ENCODE assay signal across 10 mouse cellular contexts in genomic region chr3:121430289-121430936, GRCm38 (mm10). TPM values are rescaled to one million over a fixed set of nuclear protein-coding genes. Genes with fewer than 3 reads are reported as not detected.
DNase-seq lines count a peak whose midpoint lies in the region; ATAC-seq lines count a peak whose summit lies in the region.
"Had no signal": no experiment of that assay in that cellular context is flagged by ENCODE, and none has a peak within 500 bp of the region (broad histone marks: within the 10 kb centered on the region; RNA-seq: fewer than 3 reads in every experiment).

No protein-coding gene starts in this region.

- DNase-seq in liver, embryonic 13.5 days, result no peak
- no peak for DNase-seq in ovary, postnatal 14 days (ENCODE audit: low spot score)
- no peak for DNase-seq in T-cell, adult 2 months (ENCODE audit: low spot score)
- DNase-seq: cerebellum, adult 11 months; right cerebral cortex, postnatal 14 days; thymus, postnatal 36 days had no signal

- 52% methylated on average over 7 of the region's 7 CpGs for WGBS in liver, embryonic 13.5 days (ENCODE audit: insufficient replicate concordance)
- WGBS in liver, embryonic 12.5 days (ENCODE audit: insufficient replicate concordance), result 62% methylated on average over 7 of the region's 7 CpGs
- 49% methylated on average over 7 of the region's 7 CpGs for WGBS in embryonic facial prominence, embryonic 12.5 days
- WGBS in forebrain, embryonic 16.5 days, result 35% methylated on average over 7 of the region's 7 CpGs
- 14% methylated on average over 7 of the region's 7 CpGs for WGBS in midbrain, embryonic 16.5 days

- H3K4me2 ChIP-seq in liver, embryonic 13.5 days, result no peak overlapping the region
- H3K4me2 ChIP-seq in liver, embryonic 12.5 days, result no peak overlapping the region
- H3K4me2 ChIP-seq in embryonic facial prominence, embryonic 12.5 days (replicated peaks), result peak overlapping the region; percentile 84; the same call in 1 of the 2 replicates
- peak overlapping the region; percentile 5; the same call in 1 of the 2 replicates for H3K4me2 ChIP-seq in forebrain, embryonic 16.5 days (ENCODE audit: low read length)
- peak overlapping the region; percentile 87 for H3K4me2 ChIP-seq in midbrain, embryonic 16.5 days (ENCODE audit: low read length)

- H3K36me3 ChIP-seq in liver, embryonic 13.5 days, result no peaks in the 10 kb centered on the region
- H3K36me3 ChIP-seq in liver, embryonic 12.5 days, result no peaks in the 10 kb centered on the region
- H3K36me3 ChIP-seq in embryonic facial prominence, embryonic 12.5 days, result 0 out of 2 replicates have a peak, but pooled peaks cover 6% of the 10 kb centered on the region
- H3K36me3 ChIP-seq in forebrain, embryonic 16.5 days (ENCODE audit: control insufficient read depth, insufficient read depth), result no peaks in the 10 kb centered on the region
- no peaks in the 10 kb centered on the region for H3K36me3 ChIP-seq in midbrain, embryonic 16.5 days (ENCODE audit: control insufficient read depth, insufficient read depth, low read length)

- no peak for ATAC-seq in liver, embryonic 13.5 days (ENCODE audit: low read depth)
- no peak for ATAC-seq in liver, embryonic 12.5 days
- no peak for ATAC-seq in embryonic facial prominence, embryonic 12.5 days (ENCODE audit: insufficient number of reproducible peaks, insufficient read depth, low FRiP score, low TSS enrichment)
- ATAC-seq in forebrain, embryonic 16.5 days, result no peak
- no peak for ATAC-seq in midbrain, embryonic 16.5 days

- H3K4me1 ChIP-seq in liver, embryonic 13.5 days (replicated peaks), result peaks cover 89% of the 10 kb centered on the region
- H3K4me1 ChIP-seq in liver, embryonic 12.5 days, result peaks cover 92% of the 10 kb centered on the region
- peaks cover 66% of the 10 kb centered on the region for H3K4me1 ChIP-seq in embryonic facial prominence, embryonic 12.5 days
- peaks cover 56% of the 10 kb centered on the region for H3K4me1 ChIP-seq in forebrain, embryonic 16.5 days (replicated peaks; ENCODE audit: control insufficient read depth, insufficient read depth, low read length)
- H3K4me1 ChIP-seq in midbrain, embryonic 16.5 days (ENCODE audit: control insufficient read depth, insufficient read depth, low read length), result peaks cover 48% of the 10 kb centered on the region

- H3K9ac ChIP-seq in liver, embryonic 13.5 days, result no peak overlapping the region
- no peak overlapping the region for H3K9ac ChIP-seq in liver, embryonic 12.5 days
- H3K9ac ChIP-seq in embryonic facial prominence, embryonic 12.5 days, result no peak overlapping the region
- H3K9ac ChIP-seq in forebrain, embryonic 16.5 days (replicated peaks; ENCODE audit: low read depth, low read length), result no peak overlapping the region
- no peak overlapping the region for H3K9ac ChIP-seq in midbrain, embryonic 16.5 days (ENCODE audit: low read depth, low read length)

- H3K27me3 ChIP-seq in liver, embryonic 13.5 days, result peaks cover 23% of the 10 kb centered on the region
- H3K27me3 ChIP-seq in liver, embryonic 12.5 days (replicated peaks), result peaks cover 17% of the 10 kb centered on the region
- H3K27me3 ChIP-seq in embryonic facial prominence, embryonic 12.5 days, result no peaks in the 10 kb centered on the region
- H3K27me3 ChIP-seq in forebrain, embryonic 16.5 days (replicated peaks; ENCODE audit: control insufficient read depth, insufficient read depth, low read length), result no peaks in the 10 kb centered on the region
- H3K27me3 ChIP-seq in midbrain, embryonic 16.5 days (ENCODE audit: control insufficient read depth, insufficient read depth, low read depth, low read length), result no peaks in the 10 kb centered on the region

- H3K9me3 ChIP-seq in liver, embryonic 13.5 days (replicated peaks), result no peaks in the 10 kb centered on the region
- no peaks in the 10 kb centered on the region for H3K9me3 ChIP-seq in liver, embryonic 12.5 days (replicated peaks)
- no peaks in the 10 kb centered on the region for H3K9me3 ChIP-seq in embryonic facial prominence, embryonic 12.5 days
- H3K9me3 ChIP-seq in forebrain, embryonic 16.5 days (ENCODE audit: control insufficient read depth, low read length), result no peaks in the 10 kb centered on the region
- no peaks in the 10 kb centered on the region for H3K9me3 ChIP-seq in midbrain, embryonic 16.5 days (replicated peaks; ENCODE audit: control insufficient read depth, low read length, poor library complexity, severe bottlenecking)

- no peak overlapping the region for H3K4me3 ChIP-seq in liver, embryonic 13.5 days (replicated peaks)
- H3K4me3 ChIP-seq in liver, embryonic 12.5 days, result no peak overlapping the region
- no peak overlapping the region for H3K4me3 ChIP-seq in embryonic facial prominence, embryonic 12.5 days
- no peak overlapping the region for H3K4me3 ChIP-seq in forebrain, embryonic 16.5 days (replicated peaks; ENCODE audit: low read length)
- H3K4me3 ChIP-seq in midbrain, embryonic 16.5 days (ENCODE audit: low read depth, low read length), result no peak overlapping the region

- H3K27ac ChIP-seq in liver, embryonic 13.5 days, result peak overlapping the region; percentile 29
- H3K27ac ChIP-seq in liver, embryonic 12.5 days, result no peak overlapping the region
- H3K27ac ChIP-seq in embryonic facial prominence, embryonic 12.5 days, result peak overlapping the region; percentile 36; the same call in 1 of the 2 replicates
- no peak overlapping the region for H3K27ac ChIP-seq in forebrain, embryonic 16.5 days (ENCODE audit: low read length)
- no peak overlapping the region for H3K27ac ChIP-seq in midbrain, embryonic 16.5 days (ENCODE audit: low read length)

RNA-seq across cellular contexts. Expression of gene Cnn3, which starts 4.1 kb away (rescaled TPM):
- polyA plus RNA-seq in liver, embryonic 13.5 days (2015; fragmentation: Nextera tagmentation; extraction: Ambion mirVana), result 109 and 120 TPM in 2 replicates
- polyA plus RNA-seq in liver, embryonic 12.5 days (2016; fragmentation: Nextera tagmentation; extraction: Ambion mirVana), result 138 and 143 TPM in 2 replicates
- 896 and 941 TPM in 2 replicates for polyA plus RNA-seq in embryonic facial prominence, embryonic 12.5 days (2016; fragmentation: Nextera tagmentation; extraction: Ambion mirVana)
- polyA plus RNA-seq in forebrain, embryonic 16.5 days (2015; fragmentation: Nextera tagmentation; extraction: Ambion mirVana), result 554 and 700 TPM in 2 replicates
- 311 and 357 TPM in 2 replicates for polyA plus RNA-seq in midbrain, embryonic 16.5 days (2015; fragmentation: Nextera tagmentation; extraction: Ambion mirVana)

Comparison
In these comparisons a context has a peak if more than half of its experiments do, and no peak if none do; other contexts are left out.
1. H3K27ac ChIP-seq: peak in liver, embryonic 13.5 days (single experiment) and embryonic facial prominence, embryonic 12.5 days (single experiment); none in liver, embryonic 12.5 days (single experiment), forebrain, embryonic 16.5 days (single experiment) and midbrain, embryonic 16.5 days (single experiment).
2. H3K4me2 ChIP-seq: peak in embryonic facial prominence, embryonic 12.5 days (single experiment), forebrain, embryonic 16.5 days (single experiment) and midbrain, embryonic 16.5 days (single experiment); none in liver, embryonic 13.5 days (single experiment) and liver, embryonic 12.5 days (single experiment).